8 mouse cellular contexts compared by ENCODE assay signal in the genomic region with DNA sequence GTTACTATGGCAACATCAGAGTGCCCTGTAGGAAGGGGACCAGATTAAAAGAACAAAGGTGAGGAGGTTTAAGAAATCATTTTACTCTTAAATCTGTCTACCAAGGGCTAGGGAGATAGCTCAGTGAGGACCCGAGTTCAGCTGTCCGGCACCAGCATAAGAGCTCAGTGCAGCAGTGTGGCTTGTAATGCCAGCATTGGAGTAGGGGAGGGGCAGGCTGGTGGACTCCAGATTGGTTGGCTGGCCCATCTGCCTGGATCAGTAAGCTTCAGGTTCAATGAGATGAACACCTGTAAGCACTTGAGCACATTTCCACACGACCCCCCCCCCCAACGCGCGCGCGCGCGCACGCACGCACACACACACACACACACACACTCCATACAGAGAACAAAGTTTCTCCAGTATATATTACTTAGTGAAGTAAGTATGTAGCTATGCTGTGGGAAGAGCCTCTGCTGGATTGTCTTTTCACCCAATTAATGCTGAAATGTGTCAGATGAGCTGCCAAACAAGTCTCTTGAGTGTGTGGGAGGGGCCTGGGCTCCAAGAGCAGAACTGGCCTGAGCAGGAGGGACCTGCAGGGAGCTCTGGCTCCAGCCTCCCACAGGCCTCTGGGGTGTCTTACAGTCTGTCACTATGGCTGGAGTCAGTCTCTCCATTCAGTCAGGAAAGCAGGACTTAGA.
DNase-seq lines count a peak whose midpoint lies in the region; ATAC-seq and TF ChIP-seq lines count a peak whose summit lies in the region.

No protein-coding gene starts in this region.

- no peaks in the 10 kb centered on the region for H3K9me3 ChIP-seq in forebrain, postnatal 0 days (ENCODE audit: low read length)

- H3K27ac ChIP-seq in forebrain, postnatal 0 days (ENCODE audit: low read depth, low read length): no peak overlapping the region

- no peak overlapping the region for H3K9ac ChIP-seq in forebrain, postnatal 0 days

- H3K4me2 ChIP-seq in forebrain, postnatal 0 days (ENCODE audit: low read depth): no peak overlapping the region

- 0 out of 2 replicates have a peak, but pooled peaks cover 2% of the 10 kb centered on the region for H3K4me1 ChIP-seq in forebrain, postnatal 0 days (ENCODE audit: insufficient read depth)

- no peak overlapping the region for H3K4me3 ChIP-seq in forebrain, postnatal 0 days (ENCODE audit: low read depth, low read length)

- WGBS in forebrain, postnatal 0 days: 71% methylated on average over 12 of the region's 12 CpGs

- intact Hi-C loops in heart, postnatal 36 days (cut with DNase I): no loop called here

- peak; percentile 39 for DNase-seq in heart, adult 8-10 months (ENCODE audit: low spot score)
- no peak for DNase-seq in heart, postnatal 36 days
- peak; percentile 93 for DNase-seq in adipocyte (ENCODE audit: low spot score)
- DNase-seq in forebrain, postnatal 0 days: no peak
- DNase-seq in lung, postnatal 36 days: peak; percentile 64
- DNase-seq in c-Kit-positive CD71-positive TER-119-positive erythroid progenitor cells, embryonic 14.5 days (ENCODE audit: low spot score): no peak
- no peak for DNase-seq in frontal cortex, postnatal 36 days (ENCODE audit: low spot score in 2 of 2)
- no peak for DNase-seq in natural killer cell, adult 2 months (ENCODE audit: low spot score in 2 of 2)

- TF ChIP-seq CTCF in forebrain, postnatal 0 days (IDR thresholded peaks at IDR 0.05; ENCODE audit: low read depth): no peak

- peaks cover 6% of the 10 kb centered on the region; the same call in 1 of the 2 replicates for H3K36me3 ChIP-seq in forebrain, postnatal 0 days (ENCODE audit: insufficient read depth)

- H3K27me3 ChIP-seq in forebrain, postnatal 0 days (ENCODE audit: insufficient read depth, low read length): no peaks in the 10 kb centered on the region

- peak; percentile 60 for ATAC-seq in forebrain, postnatal 0 days

Comparison
In these comparisons a context has a peak if more than half of its experiments do, and no peak if none do; other contexts are left out.
1. DNase-seq: peak in heart, adult 8-10 months (single experiment), adipocyte (single experiment) and lung, postnatal 36 days (single experiment); none in heart, postnatal 36 days (0 of 2), forebrain, postnatal 0 days (single experiment), c-Kit-positive CD71-positive TER-119-positive erythroid progenitor cells, embryonic 14.5 days (single experiment), frontal cortex, postnatal 36 days (0 of 2) and natural killer cell, adult 2 months (0 of 2).